Mouse (Mus musculus): Measurements from ENCODE around the gene Stip1.

The Stip1 gene

GRCm38 (mm10) chr19:6980381-6981093, 59.2 kb downstream of the Stip1 start, which contains the start of gene Fkbp2:
Fkbp2 (minus strand) TSS chr19:6980501.
- peak; percentile 99 for DNase-seq

- DNase-seq = peak; percentile 99
Observed at GRCm38 (mm10) chr19:6979486-6980380, 60.0 kb downstream of the Stip1 start.

- DNase-seq = peak; percentile 70
Observed at GRCm38 (mm10) chr19:6979001-6979479, 60.7 kb downstream of the Stip1 start.

- DNase-seq = no peak
Observed at GRCm38 (mm10) chr19:6978639-6978974, 61.2 kb downstream of the Stip1 start.

GRCm38 (mm10) chr19:6977759-6978638, 61.8 kb downstream of the Stip1 start:
- DNase-seq = no peak

- DNase-seq = no peak
Observed at GRCm38 (mm10) chr19:6975537-6976521, 63.9 kb downstream of the Stip1 start, which contains the start of gene Plcb3. Plcb3 (minus strand) TSS chr19:6976470.

GRCm38 (mm10) chr19:6974211-6975205, 65.3 kb downstream of the Stip1 start, which contains the start of gene Ppp1r14b:
Ppp1r14b (plus strand) TSS chr19:6974968.
- DNase-seq = no peak

GRCm38 (mm10) chr19:6973581-6974190, 66.1 kb downstream of the Stip1 start:
- DNase-seq = no peak

GRCm38 (mm10) chr19:6972247-6972917, 67.4 kb downstream of the Stip1 start:
- DNase-seq = no peak

- DNase-seq = no peak
Observed at GRCm38 (mm10) chr19:6971644-6972043, 68.1 kb downstream of the Stip1 start.

All from cerebellum, adult 11 months (tissue).